Mouse (Mus musculus): ENCODE measurements around the gene Syk.

GRCm38 (mm10) chr13:52569194-52569769, 13.7 kb upstream of the Syk start:
- no peak for TF ChIP-seq CTCF (conservative IDR thresholded peaks at IDR 0.05; ENCODE audit: insufficient read depth, insufficient read length, low read depth, low read length)
- no peak for TF ChIP-seq POLR2A (IDR thresholded peaks at IDR 0.05; ENCODE audit: low read depth, low read length)
